Mouse (Mus musculus) liver, postnatal 0 days (tissue): ENCODE measurements around the gene Zfhx3.

Source experiments
- CTCF ChIP-seq: sonication (generic); IDR thresholded peaks from 2 replicates; pipeline ENCODE4 v1.5.1; 2016; ENCODE audit warnings: antibody characterized with exemption, low read depth
- EP300 ChIP-seq: IDR thresholded peaks from 2 replicates; pipeline ENCODE4 v1.6.1; 2016; ENCODE audit warnings: antibody characterized with exemption, low read depth, mild to moderate bottlenecking

- TF ChIP-seq CTCF (no peak), EP300 (no peak)
Observed at GRCm38 (mm10) chr8:107936725-107937124, 5.7 kb upstream of the Zfhx3 start.
